Mouse (Mus musculus) layer of hippocampus, adult 9-11 months (tissue): ENCODE results near the gene Rbp2.

ENCODE experiments used
- DNase-seq: peaks from one replicate; pipeline ENCODE4 v3.0.0; 2022

Rbp2 gene

GRCm38 (mm10) chr9:98485815-98486214, at the start of gene Rbp2:
Gene Rbp2 (plus strand): TSS chr9:98486115.
- no peak for DNase-seq

DNA sequence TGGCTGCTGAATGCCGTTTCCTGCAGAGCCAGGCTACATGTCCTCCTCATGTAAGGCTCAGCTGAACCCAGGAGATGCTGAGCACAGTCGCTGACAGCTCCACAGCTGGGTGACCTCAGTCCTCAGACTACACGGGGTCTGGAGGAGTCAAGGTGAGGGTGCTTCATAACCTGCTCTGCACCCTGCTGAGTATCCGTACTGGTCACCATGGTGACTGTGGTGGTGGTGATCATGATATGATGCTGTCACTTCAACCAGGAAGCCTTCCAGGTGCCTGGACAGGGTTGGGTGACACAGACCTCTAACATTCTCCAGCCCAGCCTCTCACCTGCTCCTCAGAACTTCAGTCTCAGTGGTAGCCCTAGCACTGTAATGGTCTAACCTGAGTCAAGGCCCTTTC, 48.1 kb upstream of the Rbp2 start:
- DNase-seq, result no peak

GRCm38 (mm10) chr9:98439091-98439490, 46.8 kb upstream of the Rbp2 start:
- DNase-seq, result no peak

DNA sequence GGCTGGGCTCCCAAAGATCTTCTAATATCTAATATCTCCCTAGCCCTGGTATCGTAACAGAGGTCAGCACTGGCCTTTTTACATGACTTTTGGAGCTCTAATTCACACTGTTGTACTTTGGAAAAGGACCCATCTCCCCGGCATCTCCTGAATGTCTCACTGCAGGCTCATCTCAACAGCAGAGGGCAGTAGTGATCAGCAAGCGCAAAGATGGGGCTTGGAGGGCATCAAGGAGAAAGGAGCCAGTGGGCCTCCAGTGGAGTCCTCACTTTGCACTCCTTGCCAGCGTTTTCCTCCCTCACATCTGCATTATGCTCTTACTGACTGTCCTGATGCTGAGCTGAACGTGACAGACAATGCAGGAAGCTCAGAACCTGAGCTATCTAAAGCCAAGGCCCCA, 43.3 kb upstream of the Rbp2 start:
- no peak for DNase-seq

DNA sequence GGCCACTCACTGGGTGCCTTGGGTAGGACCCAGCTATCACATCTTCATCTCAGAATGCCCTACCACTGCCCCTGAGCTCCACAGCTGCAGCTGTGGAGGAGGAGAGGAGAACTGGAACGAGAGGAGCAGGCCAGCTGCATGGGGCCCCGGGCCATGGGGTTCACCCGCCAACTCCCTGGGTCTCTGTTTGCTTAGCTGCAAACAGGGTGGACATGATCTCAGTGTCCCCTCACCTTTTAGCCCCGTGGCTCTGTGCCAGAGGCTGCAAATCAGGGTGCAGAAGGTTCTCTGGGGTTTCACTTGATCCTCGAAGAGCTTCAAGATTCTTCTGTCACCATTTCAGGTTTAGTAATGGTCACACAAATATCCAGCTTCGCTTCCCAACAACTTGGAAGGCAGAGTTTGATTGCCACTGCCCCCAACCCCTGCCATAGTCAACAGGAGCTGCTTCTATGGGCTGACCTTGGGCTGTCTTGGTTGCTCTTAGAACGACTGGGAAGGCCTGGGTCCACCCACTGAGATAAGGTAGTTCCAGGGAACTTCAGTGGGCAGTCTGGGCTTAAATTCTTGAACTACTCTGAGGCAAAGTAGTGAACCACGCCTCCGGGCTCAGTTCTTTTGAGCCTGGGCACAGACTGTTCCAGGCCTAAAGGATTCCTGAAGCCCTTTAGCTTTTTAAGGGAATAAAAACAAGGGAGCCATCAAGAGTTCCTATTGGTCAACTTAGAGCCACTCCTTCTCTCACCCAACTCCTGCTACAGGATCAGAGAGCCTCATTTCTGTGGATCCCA, 40.4 kb upstream of the Rbp2 start:
- no peak for DNase-seq

DNA sequence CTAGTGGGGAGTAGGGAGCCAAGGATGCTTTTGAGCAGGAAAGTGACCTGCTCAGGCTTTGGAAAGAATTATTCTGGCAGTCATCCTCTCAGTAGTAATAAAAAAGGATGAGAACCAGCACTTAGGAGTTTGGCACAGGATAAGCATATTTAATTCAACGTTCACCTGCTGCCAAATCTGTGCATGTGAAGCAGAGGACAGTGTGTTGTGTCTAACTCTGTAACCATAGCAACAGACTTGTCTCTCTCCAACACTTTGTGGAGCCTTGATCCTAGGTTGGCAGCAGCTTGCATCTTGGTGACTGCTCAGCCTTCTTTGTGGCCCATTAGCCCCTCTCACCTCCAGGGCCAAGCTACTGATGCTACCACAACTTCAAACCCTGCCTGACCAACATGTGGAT, 34.9 kb upstream of the Rbp2 start:
- peak; percentile 37 for DNase-seq

DNA sequence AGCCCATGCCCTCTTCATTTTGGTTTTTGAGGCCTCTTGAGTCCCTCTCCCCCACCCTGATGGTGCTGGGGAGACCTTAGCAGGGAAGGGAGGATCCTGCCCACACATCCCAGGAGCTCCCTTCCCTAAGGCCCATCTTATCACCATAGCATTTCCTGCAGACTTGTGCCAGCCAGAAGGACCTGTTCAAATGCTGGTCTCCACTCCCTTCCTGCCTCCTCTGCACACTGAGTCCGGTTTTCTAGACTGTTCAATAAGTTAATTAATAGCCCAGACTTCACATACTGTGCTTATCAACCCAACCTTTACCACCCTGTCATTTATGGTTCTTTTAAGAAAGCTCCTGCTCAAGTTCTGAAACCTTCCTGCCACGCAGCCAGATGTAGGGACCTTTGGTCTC, 19.2 kb upstream of the Rbp2 start:
- DNase-seq, result no peak

DNA sequence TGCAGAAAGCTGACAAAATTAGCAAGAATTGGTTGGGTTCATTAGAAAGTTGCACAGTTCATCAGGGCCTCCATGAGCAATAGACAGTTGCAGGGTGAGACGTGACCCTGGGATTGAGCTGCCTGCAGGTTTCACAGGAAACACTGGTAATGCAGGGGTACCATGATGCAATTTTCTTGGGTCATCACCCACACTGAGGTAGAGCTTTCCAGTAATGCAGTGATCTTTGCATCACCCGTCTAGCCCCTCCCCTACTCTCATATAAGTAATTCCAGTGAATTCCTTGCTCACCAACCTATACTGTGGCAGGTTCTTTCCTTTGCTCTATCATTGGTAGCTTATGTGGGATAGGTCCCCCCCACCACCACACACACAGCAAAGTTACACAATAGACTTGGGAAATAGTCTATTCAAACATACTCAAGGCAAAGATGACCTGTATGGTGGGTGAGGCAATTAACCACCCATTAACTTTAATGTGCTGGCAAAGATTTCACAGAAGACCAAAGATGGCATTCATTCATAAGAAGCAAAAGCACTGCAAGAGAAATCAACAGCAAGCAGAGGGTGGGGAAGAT, 5.7 kb upstream of the Rbp2 start:
- no peak for DNase-seq

- DNase-seq, result no peak
Observed at GRCm38 (mm10) chr9:98482256-98482655, 3.7 kb upstream of the Rbp2 start.

- no peak for DNase-seq
Observed at GRCm38 (mm10) chr9:98485020-98485419, 895 bp upstream of the Rbp2 start.

DNA sequence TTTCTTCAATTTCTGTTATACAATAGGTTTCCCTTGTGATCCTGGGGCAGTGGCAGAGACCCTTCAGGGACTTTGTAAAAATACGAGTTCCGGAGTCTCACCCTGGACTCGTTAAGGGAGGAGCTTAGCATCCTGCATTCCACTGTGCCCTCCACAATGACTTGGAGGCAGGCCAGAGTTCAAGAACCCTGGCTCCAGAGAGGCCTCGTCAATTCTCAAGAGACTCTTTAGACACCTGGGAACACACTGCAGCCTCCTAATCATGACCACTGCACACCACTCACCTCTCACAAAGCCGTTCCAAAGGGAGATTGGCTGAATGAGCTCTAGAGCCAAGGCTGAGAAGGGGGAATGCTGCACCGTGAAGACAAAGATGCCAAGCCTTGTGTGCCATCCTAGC, 1.4 kb downstream of the Rbp2 start:
- DNase-seq, result no peak

DNA sequence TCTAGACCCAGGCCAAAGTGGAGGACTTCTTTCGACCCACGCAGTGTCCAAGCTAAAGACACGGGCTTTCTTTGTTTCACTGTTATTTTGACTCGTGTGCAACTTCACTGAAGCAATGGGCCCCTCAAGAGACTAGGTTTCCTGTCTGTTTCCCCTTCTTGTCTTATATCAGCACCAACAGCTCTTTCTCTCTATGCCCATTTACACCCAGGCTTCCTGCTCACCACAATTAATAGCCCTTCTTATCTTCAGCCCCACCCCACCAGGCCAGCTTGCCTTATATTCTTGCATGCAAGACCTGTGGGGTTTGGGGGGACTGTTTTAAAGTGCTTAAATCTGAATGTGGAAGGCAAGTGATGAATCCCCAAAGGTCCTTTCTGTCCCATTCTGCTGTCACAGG, 3.6 kb downstream of the Rbp2 start:
- no peak for DNase-seq

GRCm38 (mm10) chr9:98490128-98490527, 4.2 kb downstream of the Rbp2 start:
- no peak for DNase-seq

GRCm38 (mm10) chr9:98491071-98491470, 5.2 kb downstream of the Rbp2 start:
- DNase-seq, result no peak

GRCm38 (mm10) chr9:98492212-98492611, 6.3 kb downstream of the Rbp2 start:
- DNase-seq, result no peak

GRCm38 (mm10) chr9:98492821-98493220, 6.9 kb downstream of the Rbp2 start:
- no peak for DNase-seq

DNA sequence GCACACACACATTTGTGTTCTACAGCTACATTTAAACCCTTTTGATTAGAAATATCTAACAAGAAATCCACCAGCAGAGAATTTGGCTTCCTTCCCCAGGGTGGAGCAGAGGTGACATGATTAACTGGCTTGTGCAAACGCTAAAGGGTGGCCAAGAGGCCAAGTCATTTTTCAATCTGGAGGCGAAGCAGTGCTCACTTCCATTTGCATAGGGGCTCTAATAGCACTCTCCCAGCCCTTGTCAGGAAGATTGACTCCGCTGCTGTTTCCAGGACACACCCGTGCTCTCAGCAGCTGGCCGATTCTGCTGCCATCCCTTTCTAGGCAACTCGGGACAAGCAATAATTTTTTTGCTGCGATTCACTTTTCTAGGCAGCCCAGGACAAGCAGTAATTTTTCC, 11.2 kb downstream of the Rbp2 start:
- no peak for DNase-seq

DNA sequence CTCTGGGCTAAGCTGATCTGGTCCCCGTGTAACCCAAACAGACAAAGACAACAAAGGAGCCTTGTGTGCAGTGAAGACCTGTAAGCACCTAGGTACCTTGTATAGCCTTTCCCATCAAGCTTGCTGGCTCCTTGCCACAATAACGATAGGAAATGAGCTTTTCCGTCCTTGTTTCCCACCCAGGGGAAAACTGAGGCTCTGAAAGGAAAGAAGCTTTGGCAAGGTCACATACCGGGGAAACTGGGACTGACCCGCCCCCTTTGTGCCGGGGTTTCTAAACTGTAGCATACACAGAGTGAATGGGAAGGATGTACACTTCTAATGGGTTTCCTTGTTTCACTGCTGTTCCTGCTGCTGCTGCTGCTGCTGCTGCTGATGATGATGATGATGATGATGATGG, 12.1 kb downstream of the Rbp2 start:
- no peak for DNase-seq

DNA sequence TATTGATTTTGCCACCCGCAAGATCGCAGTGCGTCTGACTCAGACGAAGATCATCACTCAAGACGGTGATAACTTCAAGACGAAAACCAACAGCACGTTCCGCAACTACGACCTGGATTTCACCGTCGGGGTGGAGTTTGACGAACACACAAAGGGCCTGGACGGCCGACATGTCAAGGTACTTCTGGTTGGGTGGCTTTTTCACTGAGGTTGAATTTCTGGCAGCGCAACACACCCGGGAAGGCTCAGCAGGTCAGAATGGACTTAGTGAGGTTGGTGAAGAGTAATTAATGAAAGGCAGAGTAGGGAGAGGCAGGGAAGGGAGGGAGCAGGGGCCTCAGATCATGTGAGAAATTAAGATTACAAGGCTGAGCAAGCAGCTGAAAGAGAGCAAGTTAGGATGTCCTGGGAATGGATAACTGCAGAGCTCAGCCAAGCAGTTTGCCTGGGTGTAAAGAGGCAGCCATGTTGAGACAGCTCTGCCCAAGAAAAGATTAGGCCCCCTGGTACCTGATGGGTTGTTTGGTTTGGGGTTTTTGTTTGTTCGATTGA, 12.9 kb downstream of the Rbp2 start:
- no peak for DNase-seq

GRCm38 (mm10) chr9:98499601-98500000, 13.7 kb downstream of the Rbp2 start:
- DNase-seq, result no peak

- DNase-seq, result no peak
Observed at GRCm38 (mm10) chr9:98507480-98507879, 21.6 kb downstream of the Rbp2 start.

DNA sequence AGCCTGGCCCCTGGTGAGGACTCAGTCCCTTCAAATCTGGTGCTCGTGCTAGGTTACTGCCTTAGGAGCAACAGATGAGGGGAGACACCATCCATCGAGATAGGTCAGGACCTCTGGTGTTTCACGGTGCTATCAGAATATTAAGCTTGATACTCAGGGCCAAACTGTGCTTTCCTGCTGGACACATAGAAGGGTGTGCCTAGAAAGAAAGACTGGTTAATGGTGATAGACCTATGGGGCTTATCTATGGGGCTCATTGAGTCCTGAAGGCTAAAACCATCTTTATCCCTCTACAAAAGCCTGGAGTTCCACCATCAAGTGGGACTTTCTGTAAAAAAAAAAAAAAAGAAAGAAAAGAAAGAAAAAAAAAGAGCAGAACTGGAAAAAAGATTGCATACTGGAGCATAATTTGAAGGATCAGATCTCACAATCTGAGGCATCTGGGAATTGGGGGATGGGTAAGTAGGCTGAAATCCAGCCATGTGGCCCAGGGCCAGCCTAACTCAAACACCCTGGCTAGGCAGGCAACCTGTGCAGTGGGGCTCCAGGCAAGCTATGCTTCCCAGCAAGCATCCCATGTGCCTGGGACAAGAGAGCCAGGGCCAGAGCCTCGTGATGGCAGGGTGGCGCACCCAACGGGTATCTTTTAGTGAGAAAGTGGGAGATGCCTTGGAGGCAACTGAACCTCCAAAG, 24.6 kb downstream of the Rbp2 start:
- DNase-seq, result no peak

- no peak for DNase-seq
Observed at GRCm38 (mm10) chr9:98523872-98524271, 38.0 kb downstream of the Rbp2 start.
